Mouse (Mus musculus) MEL (cell line): ENCODE measurements around the gene Grik1. TPM values are rescaled to one million over a fixed set of nuclear protein-coding genes. Genes with fewer than 3 reads are reported as not detected.

Experiments used
- DNase-seq: peaks from one replicate; pipeline ENCODE4 v3.0.0; 2011; ENCODE audit warnings: low read depth, low spot score
- H3K27ac ChIP-seq: 2 replicates; pipeline ENCODE4 v1.5.1; 2012; ENCODE audit warnings: low read depth, mild to moderate bottlenecking, control low read depth, low read length, moderate library complexity; ENCODE audit not compliant: control insufficient read depth
- H3K27me3 ChIP-seq, 2 experiments: fragments of 150-350 bp in 1 of 2; sonication (generic) in 1 of 2; 2 replicates each; pipeline ENCODE4 v1.6.1; 2012; ENCODE audit warnings: low read length in 2 of 2, mild to moderate bottlenecking in 2 of 2, improper control_type of control experiment in 1 of 2, moderate library complexity in 1 of 2; ENCODE audit not compliant: insufficient read depth in 2 of 2, control insufficient read depth in 1 of 2
- H3K36me3 ChIP-seq, 2 experiments: 2 replicates each; pipeline ENCODE4 v1.6.1; 2012 to 2014; ENCODE audit warnings: low read length in 2 of 2, improper control_type of control experiment in 1 of 2, inconsistent platforms in 1 of 2, mild to moderate bottlenecking in 1 of 2; ENCODE audit not compliant: insufficient read depth in 2 of 2, control insufficient read depth in 1 of 2
- H3K4me1 ChIP-seq, 2 experiments: fragments of 150-350 bp in 1 of 2; sonication (generic) in 1 of 2; 2 replicates each; pipeline ENCODE4 v1.6.1; 2012; ENCODE audit warnings: low read length in 2 of 2, improper control_type of control experiment in 1 of 2, mild to moderate bottlenecking in 1 of 2; ENCODE audit not compliant: insufficient read depth in 2 of 2, control insufficient read depth in 1 of 2
- H3K4me3 ChIP-seq, 2 experiments: fragments of 150-350 bp in 1 of 2; sonication (generic) in 1 of 2; 2 replicates each; pipeline ENCODE4 v1.5.1; 2012; ENCODE audit warnings: low read depth in 2 of 2, low read length in 2 of 2, mild to moderate bottlenecking in 2 of 2, moderate library complexity in 2 of 2, control low read depth in 1 of 2, improper control_type of control experiment in 1 of 2; ENCODE audit not compliant: control insufficient read depth in 1 of 2, insufficient read depth in 1 of 2
- H3K79me2 ChIP-seq: 2 replicates; pipeline ENCODE4 v1.6.1; 2012; ENCODE audit warnings: mild to moderate bottlenecking, low read length, moderate library complexity; ENCODE audit not compliant: control insufficient read depth, poor library complexity, insufficient read depth
- H3K9ac ChIP-seq: 2 replicates; pipeline ENCODE4 v1.6.1; 2012; ENCODE audit warnings: low read depth, mild to moderate bottlenecking, control low read depth, low read length, moderate library complexity; ENCODE audit not compliant: control insufficient read depth, poor library complexity, severe bottlenecking
- H3K9me3 ChIP-seq: fragments of 150-350 bp; sonication (generic); replicated peaks from 2 replicates; pipeline ENCODE4 v1.6.1; 2012; ENCODE audit warnings: mild to moderate bottlenecking, low read length, improper control_type of control experiment, moderate library complexity; ENCODE audit not compliant: insufficient read depth
- E2F4 ChIP-seq: IDR thresholded peaks from 2 replicates; pipeline ENCODE4 v1.6.1; 2011; ENCODE audit warnings: low read depth, low read length, improper control_type of control experiment, borderline replicate concordance
- EP300 ChIP-seq, 2 experiments: IDR thresholded peaks; 2 replicates each; pipeline ENCODE4 v1.6.1; 2011; ENCODE audit warnings: improper control_type of control experiment in 2 of 2, low read length in 2 of 2, low read depth in 1 of 2, mild to moderate bottlenecking in 1 of 2
- ETS1 ChIP-seq: IDR thresholded peaks from 2 replicates; pipeline ENCODE4 v1.6.1; 2012; ENCODE audit warnings: low read depth, mild to moderate bottlenecking, inconsistent platforms, low read length, improper control_type of control experiment, moderate library complexity
- GABPA ChIP-seq: IDR thresholded peaks from 2 replicates; pipeline ENCODE4 v1.6.1; 2012; ENCODE audit warnings: low read depth, mild to moderate bottlenecking, inconsistent platforms, low read length, improper control_type of control experiment, moderate library complexity
- HCFC1 ChIP-seq: IDR thresholded peaks from 2 replicates; pipeline ENCODE4 v1.6.1; 2012; ENCODE audit warnings: low read depth, mild to moderate bottlenecking, inconsistent platforms, low read length, improper control_type of control experiment, moderate library complexity
- KAT2A ChIP-seq: conservative IDR thresholded peaks from 2 replicates; pipeline ENCODE4 v1.6.1; 2012; ENCODE audit warnings: low read depth, low read length, improper control_type of control experiment, inconsistent platforms
- MAX ChIP-seq: IDR thresholded peaks from 2 replicates; pipeline ENCODE4 v1.6.1; 2011; ENCODE audit warnings: low read length, improper control_type of control experiment
- MAZ ChIP-seq: IDR thresholded peaks from 2 replicates; pipeline ENCODE4 v1.6.1; 2012; ENCODE audit warnings: low read depth, mild to moderate bottlenecking, inconsistent platforms, low read length, improper control_type of control experiment
- MEF2A ChIP-seq: IDR thresholded peaks from 2 replicates; pipeline ENCODE4 v1.6.1; 2014; ENCODE audit warnings: low read depth, mild to moderate bottlenecking, inconsistent platforms, low read length, improper control_type of control experiment; ENCODE audit not compliant: poor library complexity, insufficient replicate concordance, severe bottlenecking; ENCODE audit errors: extremely low read depth
- MXI1 ChIP-seq: IDR thresholded peaks from 2 replicates; pipeline ENCODE4 v1.6.1; 2011; ENCODE audit warnings: mild to moderate bottlenecking, low read depth, low read length, improper control_type of control experiment
- NELFE ChIP-seq: IDR thresholded peaks from 2 replicates; pipeline ENCODE4 v1.6.1; 2011; ENCODE audit warnings: low read depth, low read length, improper control_type of control experiment
- POLR2A ChIP-seq, 2 experiments: IDR thresholded peaks; 2 replicates each; pipeline ENCODE4 v1.6.1; 2011 to 2012; ENCODE audit warnings: low read length in 2 of 2, mild to moderate bottlenecking in 2 of 2, control low read depth in 1 of 2, improper control_type of control experiment in 1 of 2, low read depth in 1 of 2, moderate library complexity in 1 of 2; ENCODE audit not compliant: control insufficient read depth in 1 of 2, insufficient read depth in 1 of 2, poor library complexity in 1 of 2
- POLR2AphosphoS2 ChIP-seq: IDR thresholded peaks from 2 replicates; pipeline ENCODE4 v1.6.1; 2011; ENCODE audit warnings: low read length, improper control_type of control experiment
- TAL1 ChIP-seq: IDR thresholded peaks from 2 replicates; pipeline ENCODE4 v1.6.1; 2012; ENCODE audit warnings: mild to moderate bottlenecking, inconsistent platforms, low read length, moderate library complexity, mixed read lengths
- USF2 ChIP-seq, 2 experiments: IDR thresholded peaks; 2 replicates each; pipeline ENCODE4 v1.6.1; 2011 to 2012; ENCODE audit warnings: improper control_type of control experiment in 2 of 2, low read length in 2 of 2, borderline replicate concordance in 1 of 2, inconsistent platforms in 1 of 2, low read depth in 1 of 2, mild to moderate bottlenecking in 1 of 2; ENCODE audit not compliant: insufficient read depth in 1 of 2
- polyA plus RNA-seq, 2 experiments: library from polyadenylated mRNA; stranded (reverse) in 1 of 2; unstranded in 1 of 2; fragments of >175 nt in 1 of 2; fragments of >200 nt in 1 of 2; gene quantifications; 2 replicates each; pipeline versions ENCODE4 v1.2.1 to v1.2.4; 2012; ENCODE audit warnings: low replicate concordance in 2 of 2, low read depth in 1 of 2; ENCODE audit not compliant: insufficient read length in 2 of 2, insufficient read depth in 1 of 2, missing spikeins in 1 of 2
- total RNA-seq: library from RNA; depleted of rRNA; stranded (reverse); fragments of 300-350 nt; gene quantifications from 2 replicates; pipeline ENCODE4 v1.2.3, GENCODE M21; 2012

Grik1 gene
- total and polyA plus RNA-seq, 3 experiments, result not detected

- no peaks in the 10 kb centered on the region for H3K27me3 ChIP-seq
- DNase-seq, result no peak
- no peaks in the 10 kb centered on the region for H3K36me3 ChIP-seq
- H3K9me3 ChIP-seq, result no peaks in the 10 kb centered on the region
- H3K27ac ChIP-seq, result no peak overlapping the region
- no peaks in the 10 kb centered on the region for H3K79me2 ChIP-seq
- no peak for TF ChIP-seq MAZ
- TF ChIP-seq ETS1, result no peak
- TF ChIP-seq EP300 (IDR thresholded peaks at IDR 0.05; ENCODE audit: low read depth in 1 of 2, low read length in 2 of 2), result no peak
- TF ChIP-seq TAL1, result no peak
- TF ChIP-seq MAX, result no peak
- TF ChIP-seq POLR2A (IDR thresholded peaks at IDR 0.05; ENCODE audit: control insufficient read depth in 1 of 2, insufficient read depth in 1 of 2, low read depth in 1 of 2, low read length in 2 of 2, poor library complexity in 1 of 2), result no peak
- TF ChIP-seq GABPA, result no peak
- H3K4me3 ChIP-seq, result no peak overlapping the region
- H3K4me1 ChIP-seq, result no peaks in the 10 kb centered on the region
- H3K9ac ChIP-seq, result no peak overlapping the region
These were observed 359.5 kb downstream of the Grik1 start for GRCm38 (mm10) chr16:87930519-87930918.

GRCm38 (mm10) chr16:87928671-87929070, 361.4 kb downstream of the Grik1 start:
- Histone ChIP-seq H3K9me3 (no peaks in the 10 kb centered on the region), H3K9ac (no peak overlapping the region), H3K27me3 (no peaks in the 10 kb centered on the region), H3K4me1 (no peaks in the 10 kb centered on the region), H3K79me2 (no peaks in the 10 kb centered on the region), H3K36me3 (no peaks in the 10 kb centered on the region), H3K4me3 (no peak overlapping the region), H3K27ac (no peak overlapping the region)
- TF ChIP-seq MAZ (no peak), KAT2A (no peak), NELFE (no peak), MXI1 (no peak), HCFC1 (no peak), E2F4 (no peak), MAX (no peak), USF2 (IDR thresholded peaks at IDR 0.05; ENCODE audit: borderline replicate concordance in 1 of 2, insufficient read depth in 1 of 2, low read depth in 1 of 2, low read length in 2 of 2) (no peak), GABPA (no peak), POLR2AphosphoS2 (no peak), MEF2A (no peak)
- no peak for DNase-seq

- Histone ChIP-seq H3K36me3 (no peaks in the 10 kb centered on the region), H3K9ac (no peak overlapping the region), H3K27me3 (no peaks in the 10 kb centered on the region), H3K4me3 (no peak overlapping the region), H3K79me2 (no peaks in the 10 kb centered on the region), H3K27ac (no peak overlapping the region), H3K9me3 (no peaks in the 10 kb centered on the region), H3K4me1 (no peaks in the 10 kb centered on the region)
- TF ChIP-seq MAX, result no peak
- no peak for TF ChIP-seq ETS1
- no peak for DNase-seq
These were observed 372.2 kb downstream of the Grik1 start for GRCm38 (mm10) chr16:87917897-87918296.
